Mouse (Mus musculus) brain, embryonic 14.5 days (tissue): ENCODE results near the gene Mrpl43.

Experiments
- CTCF ChIP-seq: fragments of 200-500 bp; IDR thresholded peaks from 2 replicates; pipeline ENCODE4 v1.5.1; 2012; ENCODE audit warnings: inconsistent platforms, mild to moderate bottlenecking, moderate library complexity, borderline replicate concordance; ENCODE audit not compliant: insufficient read depth, insufficient read length; ENCODE audit errors: extremely low read depth
- POLR2A ChIP-seq: fragments of 200-500 bp; IDR thresholded peaks from 2 replicates; pipeline ENCODE4 v1.6.1; 2012; ENCODE audit warnings: mild to moderate bottlenecking, inconsistent platforms, borderline replicate concordance; ENCODE audit not compliant: poor library complexity, insufficient read depth, insufficient read length, severe bottlenecking; ENCODE audit errors: extremely low read depth

DNA sequence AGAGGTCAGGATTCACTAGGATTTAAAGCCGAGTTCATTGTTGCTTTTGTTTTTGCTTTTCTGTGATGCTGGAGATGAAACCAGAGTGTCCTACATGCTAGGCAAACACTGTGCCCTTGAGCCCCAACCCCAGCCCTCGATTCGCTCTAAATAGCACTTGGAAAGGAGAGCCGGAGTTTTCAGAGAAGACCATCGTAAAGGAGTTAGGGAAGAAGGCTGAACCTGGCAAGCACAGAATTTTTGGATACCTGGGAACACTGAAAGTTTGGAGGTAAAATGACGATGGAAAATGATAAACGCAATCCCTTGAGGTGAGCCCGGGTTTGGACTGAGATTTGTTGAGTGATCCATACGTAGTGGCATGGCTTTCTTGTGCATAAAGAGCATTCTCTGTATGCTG lies 17.9 kb downstream of the Mrpl43 start:
- no peak for TF ChIP-seq POLR2A
- no peak for TF ChIP-seq CTCF
